Comparison of ENCODE assay signal across 8 mouse cellular contexts in genomic region chr10:39171603-39172539, GRCm38 (mm10). TPM values are rescaled to one million over a fixed set of nuclear protein-coding genes. Genes with fewer than 3 reads are reported as not detected.
DNase-seq lines count a peak whose midpoint lies in the region; ATAC-seq and TF ChIP-seq lines count a peak whose summit lies in the region.

No protein-coding gene starts in this region.

- no peak for TF ChIP-seq POLR2A in MEL (IDR thresholded peaks at IDR 0.05; ENCODE audit: control insufficient read depth in 1 of 2, insufficient read depth in 1 of 2, low read depth in 1 of 2, low read length in 2 of 2, poor library complexity in 1 of 2)
- peak; percentile 50; the same call in 1 of the 2 replicates for TF ChIP-seq POLR2A in cerebellum, adult 2 months (IDR thresholded peaks at IDR 0.05; ENCODE audit: borderline replicate concordance, insufficient read depth, low read length)

- H3K79me2 ChIP-seq in MEL (ENCODE audit: control insufficient read depth, insufficient read depth, low read length, poor library complexity), result no peaks in the 10 kb centered on the region

- peak; percentile 66 for DNase-seq in MEL (ENCODE audit: low read depth, low spot score)
- peak; percentile 92 to 94 for DNase-seq in cerebellum, adult 2 months
- peak; percentile 96 for DNase-seq in forebrain, postnatal 0 days
- DNase-seq in heart, postnatal 4 days, result peak; percentile 91
- peak; percentile 93 to 95 for DNase-seq in layer of hippocampus, adult 8-10 months (ENCODE audit: low spot score in 2 of 2)
- DNase-seq in ovary, adult 18-20 months (ENCODE audit: low spot score), result peak; percentile 72
- DNase-seq in thymus, postnatal 0 days (ENCODE audit: low spot score), result peak; percentile 90

- no peak for TF ChIP-seq EP300 in MEL (IDR thresholded peaks at IDR 0.05; ENCODE audit: low read depth in 1 of 2, low read length in 2 of 2)

- peak; percentile 87 for ATAC-seq in forebrain, postnatal 0 days
- peak; percentile 75 for ATAC-seq in lung, embryonic 15.5 days (ENCODE audit: borderline replicate concordance, extremely low read depth, low FRiP score, low TSS enrichment)

- TF ChIP-seq CTCF in MEL (IDR thresholded peaks at IDR 0.05 in 2 of 3, conservative IDR thresholded peaks at IDR 0.05 in 1 of 3; ENCODE audit: control insufficient read depth in 1 of 3, insufficient read depth in 1 of 3, low read depth in 2 of 3, low read length in 3 of 3, poor library complexity in 1 of 3, severe bottlenecking in 1 of 3), result peak; percentile 27 to 59 (median 57)
- peak; percentile 83 for TF ChIP-seq CTCF in cerebellum, adult 2 months (IDR thresholded peaks at IDR 0.05; ENCODE audit: borderline replicate concordance, insufficient read depth, low read depth, low read length)
- TF ChIP-seq CTCF in forebrain, postnatal 0 days (IDR thresholded peaks at IDR 0.05; ENCODE audit: low read depth), result peak; percentile 89

- no peaks in the 10 kb centered on the region for H3K27me3 ChIP-seq in MEL (ENCODE audit: control insufficient read depth in 1 of 2, insufficient read depth in 2 of 2, low read length in 2 of 2)
- no peaks in the 10 kb centered on the region for H3K27me3 ChIP-seq in cerebellum, adult 2 months (ENCODE audit: control insufficient read depth, insufficient read depth, low read length)
- no peaks in the 10 kb centered on the region for H3K27me3 ChIP-seq in forebrain, postnatal 0 days (ENCODE audit: insufficient read depth, low read length)
- no peaks in the 10 kb centered on the region for H3K27me3 ChIP-seq in lung, embryonic 15.5 days

- H3K4me3 ChIP-seq in MEL (ENCODE audit: control insufficient read depth in 1 of 2, insufficient read depth in 1 of 2, low read depth in 2 of 2, low read length in 2 of 2), result peak overlapping the region; percentile 63 to 65
- H3K4me3 ChIP-seq in cerebellum, adult 2 months (replicated peaks; ENCODE audit: insufficient read depth, low read depth, low read length), result peak overlapping the region; percentile 86
- H3K4me3 ChIP-seq in forebrain, postnatal 0 days (ENCODE audit: low read depth, low read length), result peak overlapping the region; percentile 33
- H3K4me3 ChIP-seq in lung, embryonic 15.5 days, result peak overlapping the region; percentile 51

- H3K9ac ChIP-seq in MEL (ENCODE audit: control insufficient read depth, low read depth, low read length, poor library complexity, severe bottlenecking), result no peak overlapping the region
- H3K9ac ChIP-seq in forebrain, postnatal 0 days, result peak overlapping the region; percentile 62
- H3K9ac ChIP-seq in lung, embryonic 15.5 days, result peak overlapping the region; percentile 35; the same call in 1 of the 2 replicates

- H3K9me3 ChIP-seq in MEL (replicated peaks; ENCODE audit: insufficient read depth, low read length), result no peaks in the 10 kb centered on the region
- H3K9me3 ChIP-seq in forebrain, postnatal 0 days (ENCODE audit: low read length), result no peaks in the 10 kb centered on the region
- H3K9me3 ChIP-seq in lung, embryonic 15.5 days, result no peaks in the 10 kb centered on the region

- H3K4me2 ChIP-seq in forebrain, postnatal 0 days (ENCODE audit: low read depth), result peak overlapping the region; percentile 57
- H3K4me2 ChIP-seq in lung, embryonic 15.5 days, result peak overlapping the region; percentile 93

- 11% methylated on average over 26 of the region's 26 CpGs for whole genome bisulfite sequencing in cerebellum, adult 2 months
- 5% methylated on average over 26 of the region's 26 CpGs for WGBS in forebrain, postnatal 0 days
- WGBS in lung, embryonic 15.5 days, result 11% methylated on average over 26 of the region's 26 CpGs

- H3K36me3 ChIP-seq in MEL (ENCODE audit: control insufficient read depth in 1 of 2, insufficient read depth in 2 of 2, low read length in 2 of 2), result no peaks in the 10 kb centered on the region
- H3K36me3 ChIP-seq in forebrain, postnatal 0 days (ENCODE audit: insufficient read depth), result no peaks in the 10 kb centered on the region
- H3K36me3 ChIP-seq in lung, embryonic 15.5 days, result no peaks in the 10 kb centered on the region

- TF ChIP-seq RAD21 in MEL (IDR thresholded peaks at IDR 0.05; ENCODE audit: low read depth, low read length), result peak; percentile 16

- H3K4me1 ChIP-seq in MEL (ENCODE audit: control insufficient read depth in 1 of 2, insufficient read depth in 2 of 2, low read length in 2 of 2), result peaks cover 0 to 4% of the 10 kb centered on the region in 2 experiments; a peak in 1 of 4 replicates
- H3K4me1 ChIP-seq in cerebellum, adult 2 months (ENCODE audit: control insufficient read depth, insufficient read depth, low read length), result no peaks in the 10 kb centered on the region
- peaks cover 26% of the 10 kb centered on the region for H3K4me1 ChIP-seq in forebrain, postnatal 0 days (ENCODE audit: insufficient read depth)
- H3K4me1 ChIP-seq in lung, embryonic 15.5 days, result peaks cover 39% of the 10 kb centered on the region

- H3K27ac ChIP-seq in MEL (ENCODE audit: control insufficient read depth, low read depth, low read length), result no peak overlapping the region; the same call in 1 of the 2 replicates
- peak overlapping the region; percentile 89; the same call in 1 of the 2 replicates for H3K27ac ChIP-seq in cerebellum, adult 2 months (ENCODE audit: insufficient read depth, low read length)
- peak overlapping the region; percentile 92 for H3K27ac ChIP-seq in forebrain, postnatal 0 days (ENCODE audit: low read depth, low read length)
- peak overlapping the region; percentile 93 for H3K27ac ChIP-seq in lung, embryonic 15.5 days

TF ChIP-seq in MEL, 35 proteins besides CTCF, POLR2A, EP300 and RAD21 (continues in another document):
- peak; percentile 67; the same call in 1 of the 2 replicates for TF ChIP-seq BHLHE40 (IDR thresholded peaks at IDR 0.05; ENCODE audit: borderline replicate concordance, low read depth, low read length)
- TF ChIP-seq NELFE (IDR thresholded peaks at IDR 0.05; ENCODE audit: low read depth, low read length), result no peak
- peak; percentile 42 for TF ChIP-seq SMC3 (IDR thresholded peaks at IDR 0.05; ENCODE audit: low read depth, low read length)
- TF ChIP-seq CHD1 (IDR thresholded peaks at IDR 0.05; ENCODE audit: low read depth, low read length), result no peak
- no peak for TF ChIP-seq ZNF384 (IDR thresholded peaks at IDR 0.05; ENCODE audit: low read depth, low read length)
- TF ChIP-seq NRF1 (IDR thresholded peaks at IDR 0.05; ENCODE audit: insufficient read depth, low read depth, low read length, poor library complexity, severe bottlenecking), result no peak
- peak; percentile 92 for TF ChIP-seq USF1 (IDR thresholded peaks at IDR 0.05; ENCODE audit: low read depth, low read length)
- TF ChIP-seq TBP (IDR thresholded peaks at IDR 0.05; ENCODE audit: low read depth, low read length), result no peak
- TF ChIP-seq POLR2AphosphoS2 (IDR thresholded peaks at IDR 0.05; ENCODE audit: low read length), result no peak
- no peak for TF ChIP-seq HCFC1 (IDR thresholded peaks at IDR 0.05; ENCODE audit: low read depth, low read length)
- TF ChIP-seq MXI1 (IDR thresholded peaks at IDR 0.05; ENCODE audit: low read depth, low read length), result peak; percentile 51; the same call in 1 of the 2 replicates
- TF ChIP-seq ZMIZ1 (IDR thresholded peaks at IDR 0.05; ENCODE audit: low read depth, low read length), result no peak
- TF ChIP-seq ELF1 (IDR thresholded peaks at IDR 0.05; ENCODE audit: low read depth, low read length), result no peak
- peak; percentile 81 for TF ChIP-seq MAX (IDR thresholded peaks at IDR 0.05; ENCODE audit: low read length)
- peak in 1 of 2 experiments; percentile 59; a peak in 2 of 4 replicates for TF ChIP-seq USF2 (IDR thresholded peaks at IDR 0.05; ENCODE audit: borderline replicate concordance in 1 of 2, insufficient read depth in 1 of 2, low read depth in 1 of 2, low read length in 2 of 2)
- no peak for TF ChIP-seq CHD2 (IDR thresholded peaks at IDR 0.05; ENCODE audit: low read length)

RNA-seq across cellular contexts. Expression of gene Ccn6, which starts 8.3 kb away (rescaled TPM):
- not detected in 2 replicates for total RNA-seq in MEL (2012; rRNA removed)
- polyA plus RNA-seq in MEL (2012; ENCODE audit: insufficient read depth in 1 of 2, insufficient read length in 2 of 2, low read depth in 1 of 2, low replicate concordance in 2 of 2, missing spikeins in 1 of 2), result under 1 TPM in 1 of 2 experiments, not detected in 1; 0.43 TPM
- 0.21 TPM in 2 replicates for polyA plus RNA-seq in cerebellum, adult 2 months (2012; rRNA removed)
- 1.9 TPM in 1 of 2 replicates, not detected in the other for total RNA-seq in forebrain, postnatal 0 days (2014; rRNA removed)
- polyA plus RNA-seq in forebrain, postnatal 0 days (2015; fragmentation: Nextera tagmentation; extraction: Ambion mirVana), result 0.18 and 0.21 TPM in 2 replicates
- total RNA-seq in heart, postnatal 4 days (2021), result not detected
- under 1 TPM in 2 of 4 experiments, not detected in 2; 0.23 to 0.33 TPM for total RNA-seq in layer of hippocampus, adult 8-10 months (2022)
- 0.21 and 0.40 TPM in 2 replicates for polyA plus RNA-seq in lung, embryonic 15.5 days (2015; fragmentation: Nextera tagmentation; extraction: Ambion mirVana)
- polyA plus RNA-seq in thymus, postnatal 0 days (2015; fragmentation: Nextera tagmentation; extraction: Ambion mirVana), result 0.36 and 1.6 TPM in 2 replicates

RNA-seq across cellular contexts. Expression of gene Tube1, which starts 38.1 kb away (rescaled TPM):
- 2.5 TPM in 2 replicates for total RNA-seq in MEL (2012; rRNA removed)
- polyA plus RNA-seq in MEL (2012; ENCODE audit: insufficient read depth in 1 of 2, insufficient read length in 2 of 2, low read depth in 1 of 2, low replicate concordance in 2 of 2, missing spikeins in 1 of 2), result 1 to 10 TPM in 1 of 2 experiments, not detected in 1; 7.2 TPM
- 6.6 and 7.3 TPM in 2 replicates for polyA plus RNA-seq in cerebellum, adult 2 months (2012; rRNA removed)
- 7.6 and 8.2 TPM in 2 replicates for total RNA-seq in forebrain, postnatal 0 days (2014; rRNA removed)
- 3.0 and 3.7 TPM in 2 replicates for polyA plus RNA-seq in forebrain, postnatal 0 days (2015; fragmentation: Nextera tagmentation; extraction: Ambion mirVana)
- 1 to 10 TPM; 3.7 to 4.4 TPM for total RNA-seq in heart, postnatal 4 days (2021)
- 1 to 10 TPM; 2.6 to 3.2 (median 3.1) TPM for total RNA-seq in layer of hippocampus, adult 8-10 months (2022)
- 18.8 and 20.2 TPM in 2 replicates for polyA plus RNA-seq in lung, embryonic 15.5 days (2015; fragmentation: Nextera tagmentation; extraction: Ambion mirVana)
- polyA plus RNA-seq in thymus, postnatal 0 days (2015; fragmentation: Nextera tagmentation; extraction: Ambion mirVana), result 92.1 and 120 TPM in 2 replicates

RNA-seq across cellular contexts. Expression of gene Fam229b, which starts 38.2 kb away (rescaled TPM):
- 0.46 and 1.2 TPM in 2 replicates for total RNA-seq in MEL (2012; rRNA removed)
- 1 to 10 TPM in 1 of 2 experiments, not detected in 1; 1.5 TPM for polyA plus RNA-seq in MEL (2012; ENCODE audit: insufficient read depth in 1 of 2, insufficient read length in 2 of 2, low read depth in 1 of 2, low replicate concordance in 2 of 2, missing spikeins in 1 of 2)
- 18.7 and 18.9 TPM in 2 replicates for polyA plus RNA-seq in cerebellum, adult 2 months (2012; rRNA removed)
- total RNA-seq in forebrain, postnatal 0 days (2014; rRNA removed), result 25.8 and 26.1 TPM in 2 replicates
- 43.1 and 47.3 TPM in 2 replicates for polyA plus RNA-seq in forebrain, postnatal 0 days (2015; fragmentation: Nextera tagmentation; extraction: Ambion mirVana)
- 1 to 10 TPM; 3.6 to 4.8 TPM for total RNA-seq in heart, postnatal 4 days (2021)
- total RNA-seq in layer of hippocampus, adult 8-10 months (2022), result 10 to 100 TPM; 11.0 to 16.4 (median 13.0) TPM
- polyA plus RNA-seq in lung, embryonic 15.5 days (2015; fragmentation: Nextera tagmentation; extraction: Ambion mirVana), result 10.4 and 12.0 TPM in 2 replicates
- 7.2 TPM in 2 replicates for polyA plus RNA-seq in thymus, postnatal 0 days (2015; fragmentation: Nextera tagmentation; extraction: Ambion mirVana)

Comparison
In these comparisons a context has a peak if more than half of its experiments do, and no peak if none do; other contexts are left out.
1. H3K4me3 ChIP-seq: peak in every context shown above with its lines; median percentile 86 in cerebellum, adult 2 months; 64 in MEL; 51 in lung, embryonic 15.5 days; 33 in forebrain, postnatal 0 days.